Mouse (Mus musculus) intestine, postnatal 0 days (tissue): ENCODE measurements at regions not wholly inside any gene's neighbourhood (a gene's known extent, or its start where the extent isn't known, plus 50 kb on each side); places are given as distances from the start of the nearest gene placed in this dataset.

Source experiments
- ATAC-seq: fragments of 200-750 bp; cut with Nextera tagmentation; 2 replicates; pipeline ENCODE4 v1.8.0; 2017; ENCODE audit warnings: mild to moderate bottlenecking, moderate TSS enrichment, moderate library complexity
- H3K27ac ChIP-seq: fragments of 300-500 bp; sonication (generic); 2 replicates; pipeline ENCODE4 v1.5.1; 2014; ENCODE audit warnings: mild to moderate bottlenecking, low read depth, low read length, moderate library complexity
- H3K27me3 ChIP-seq: fragments of 300-500 bp; sonication (generic); replicated peaks from 2 replicates; pipeline ENCODE4 v1.6.1; 2014; ENCODE audit warnings: low read length, mixed read lengths; ENCODE audit not compliant: control insufficient read depth, insufficient read depth
- H3K36me3 ChIP-seq: fragments of 300-500 bp; sonication (generic); 2 replicates; pipeline ENCODE4 v1.6.1; 2014; ENCODE audit warnings: mild to moderate bottlenecking, moderate library complexity; ENCODE audit not compliant: control insufficient read depth, insufficient read depth
- H3K4me1 ChIP-seq: fragments of 300-500 bp; sonication (generic); replicated peaks from 2 replicates; pipeline ENCODE4 v1.6.1; 2014; ENCODE audit warnings: antibody characterized with exemption, low read length, mixed read lengths; ENCODE audit not compliant: control insufficient read depth, insufficient read depth
- H3K4me2 ChIP-seq: fragments of 300-500 bp; sonication (generic); replicated peaks from 2 replicates; pipeline ENCODE4 v1.6.1; 2014; ENCODE audit warnings: low read depth, mild to moderate bottlenecking, moderate library complexity
- H3K4me3 ChIP-seq: fragments of 300-500 bp; sonication (generic); 2 replicates; pipeline ENCODE4 v1.5.1; 2014; ENCODE audit warnings: low read depth, low read length
- H3K9ac ChIP-seq: fragments of 300-500 bp; sonication (generic); 2 replicates; pipeline ENCODE4 v1.6.1; 2014; ENCODE audit warnings: mild to moderate bottlenecking, low read depth, low read length
- H3K9me3 ChIP-seq: fragments of 300-500 bp; sonication (generic); 2 replicates; pipeline ENCODE4 v1.6.1; 2016; ENCODE audit warnings: mixed run types; ENCODE audit not compliant: control insufficient read depth
- CTCF ChIP-seq: sonication (generic); IDR thresholded peaks from 2 replicates; pipeline ENCODE4 v1.5.1; 2016; ENCODE audit warnings: low read depth, mild to moderate bottlenecking, control low read depth, antibody characterized with exemption, moderate library complexity
- WGBS: fragments of 180-500 bp; shearing (Covaris S2); extraction: QIAGEN DNeasy Blood & Tissue Kit; methylation state at CpG from one replicate; pipeline ENCODE4 v1.1.7; 2014; 5-methylcytosine and 5-hydroxymethylcytosine counted together

DNA sequence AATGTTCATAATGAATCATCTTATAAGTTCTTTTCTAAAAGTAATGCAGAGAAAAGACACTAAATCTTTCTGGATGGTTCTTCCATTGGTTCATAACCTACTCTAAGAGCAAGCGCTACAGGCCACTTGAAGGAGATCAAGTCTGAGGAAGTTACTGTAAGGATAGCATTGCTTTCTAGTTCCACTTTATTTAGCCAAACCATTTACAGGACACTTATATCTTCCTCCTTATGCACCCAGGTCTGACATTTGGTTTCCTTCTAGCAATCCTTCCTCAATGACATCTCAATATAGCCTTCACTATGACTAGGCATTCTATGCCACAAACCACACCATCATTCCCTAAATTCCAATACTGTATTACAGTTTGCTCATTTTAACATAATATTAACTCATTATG is 316.0 kb downstream of the Gm11361 start:
- Histone ChIP-seq H3K36me3 (no peaks in the 10 kb centered on the region), H3K4me1 (no peaks in the 10 kb centered on the region), H3K4me3 (no peak overlapping the region), H3K4me2 (no peak overlapping the region), H3K9me3 (no peaks in the 10 kb centered on the region), H3K9ac (no peak overlapping the region), H3K27me3 (no peaks in the 10 kb centered on the region), H3K27ac (no peak overlapping the region)
- TF ChIP-seq CTCF, result no peak
- ATAC-seq, result no peak
- WGBS, result 100% methylated on average over 1 of the region's 1 CpGs

GRCm38 (mm10) chr13:28572448-28572847 is 315.1 kb downstream of the Gm11361 start:
- no peak overlapping the region for H3K9ac ChIP-seq
- H3K36me3 ChIP-seq, result no peaks in the 10 kb centered on the region
- no peak for ATAC-seq
- WGBS, result 97% methylated on average over 1 of the region's 1 CpGs
- no peaks in the 10 kb centered on the region for H3K4me1 ChIP-seq
- H3K9me3 ChIP-seq, result no peaks in the 10 kb centered on the region
- H3K4me2 ChIP-seq, result no peak overlapping the region
- no peak overlapping the region for H3K4me3 ChIP-seq
- no peak for TF ChIP-seq CTCF
- H3K27me3 ChIP-seq, result no peaks in the 10 kb centered on the region
- H3K27ac ChIP-seq, result no peak overlapping the region

GRCm38 (mm10) chr13:28571716-28572115 is 314.4 kb downstream of the Gm11361 start:
- no peak overlapping the region for H3K27ac ChIP-seq
- ATAC-seq, result no peak
- no peaks in the 10 kb centered on the region for H3K27me3 ChIP-seq
- H3K4me3 ChIP-seq, result no peak overlapping the region
- H3K36me3 ChIP-seq, result no peaks in the 10 kb centered on the region
- H3K4me2 ChIP-seq, result no peak overlapping the region
- TF ChIP-seq CTCF, result no peak
- H3K9ac ChIP-seq, result no peak overlapping the region
- H3K4me1 ChIP-seq, result no peaks in the 10 kb centered on the region
- 83% methylated on average over 5 of the region's 5 CpGs for WGBS
- no peaks in the 10 kb centered on the region for H3K9me3 ChIP-seq

- H3K9me3 ChIP-seq, result no peaks in the 10 kb centered on the region
- H3K4me2 ChIP-seq, result no peak overlapping the region
- no peaks in the 10 kb centered on the region for H3K27me3 ChIP-seq
- H3K4me3 ChIP-seq, result no peak overlapping the region
- ATAC-seq, result no peak
- no peaks in the 10 kb centered on the region for H3K4me1 ChIP-seq
- no peak overlapping the region for H3K27ac ChIP-seq
- no peak overlapping the region for H3K9ac ChIP-seq
- TF ChIP-seq CTCF, result no peak
- 71% methylated on average over 2 of the region's 2 CpGs for WGBS
- no peaks in the 10 kb centered on the region for H3K36me3 ChIP-seq
These were observed 306.3 kb downstream of the Gm11361 start for GRCm38 (mm10) chr13:28563585-28563984.

DNA sequence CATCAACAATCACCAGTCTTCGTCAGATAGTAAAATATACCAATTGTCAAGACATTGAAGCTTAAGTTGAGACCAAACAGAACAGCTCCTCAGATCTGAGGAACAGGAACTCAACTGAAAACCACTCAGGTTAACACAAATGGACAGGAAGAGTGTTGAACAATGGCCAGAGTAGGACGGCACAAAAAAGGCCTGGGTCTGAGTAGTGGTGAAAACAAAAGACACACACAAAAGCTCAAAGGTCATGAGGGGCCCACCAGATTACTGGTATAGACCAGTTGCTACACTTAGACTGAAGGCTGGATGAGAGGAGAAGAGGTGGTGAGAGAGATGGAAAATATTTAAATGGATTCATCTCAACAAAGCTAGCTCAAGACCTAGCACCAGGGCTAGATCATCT is 302.8 kb downstream of the Gm11361 start:
- 63% methylated on average over 2 of the region's 2 CpGs for WGBS
- ATAC-seq, result no peak
- H3K36me3 ChIP-seq, result no peaks in the 10 kb centered on the region
- no peak overlapping the region for H3K27ac ChIP-seq
- no peak for TF ChIP-seq CTCF
- H3K9me3 ChIP-seq, result no peaks in the 10 kb centered on the region
- H3K9ac ChIP-seq, result no peak overlapping the region
- H3K4me1 ChIP-seq, result no peaks in the 10 kb centered on the region
- no peaks in the 10 kb centered on the region for H3K27me3 ChIP-seq
- no peak overlapping the region for H3K4me3 ChIP-seq
- no peak overlapping the region for H3K4me2 ChIP-seq

DNA sequence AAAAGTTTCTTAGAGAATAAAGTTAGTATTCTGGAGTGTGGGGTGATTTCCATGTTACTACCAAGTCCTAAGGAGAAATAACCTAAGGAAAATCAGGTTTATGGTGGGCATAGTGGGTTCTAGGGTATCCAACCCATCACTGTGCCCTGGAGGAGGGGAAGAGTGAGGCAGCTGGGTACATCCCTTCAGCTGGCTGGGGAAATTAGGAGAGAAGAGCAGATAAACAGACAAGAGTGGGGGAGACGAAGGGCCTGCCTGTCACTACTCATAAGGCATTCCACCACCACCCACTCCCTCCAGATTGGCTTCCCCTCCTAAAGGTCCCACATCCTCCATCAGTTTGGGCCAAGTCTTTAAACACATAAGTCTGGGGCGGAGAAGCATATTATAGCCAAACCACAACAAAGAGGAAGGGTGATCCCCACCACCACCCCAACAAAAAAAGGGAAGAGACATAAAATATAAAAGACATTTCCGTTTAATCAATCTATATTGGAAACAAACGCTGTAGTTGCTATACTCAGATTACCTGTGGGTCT is 299.8 kb downstream of the Gm11361 start:
- Histone ChIP-seq H3K27me3 (no peaks in the 10 kb centered on the region), H3K4me3 (no peak overlapping the region), H3K4me2 (no peak overlapping the region), H3K9me3 (no peaks in the 10 kb centered on the region), H3K9ac (no peak overlapping the region), H3K27ac (no peak overlapping the region), H3K36me3 (no peaks in the 10 kb centered on the region), H3K4me1 (no peaks in the 10 kb centered on the region)
- ATAC-seq, result no peak
- no peak for TF ChIP-seq CTCF
- WGBS, result 86% methylated on average over 4 of the region's 4 CpGs

- Histone ChIP-seq H3K36me3 (no peaks in the 10 kb centered on the region), H3K4me2 (no peak overlapping the region), H3K27me3 (no peaks in the 10 kb centered on the region), H3K4me1 (no peaks in the 10 kb centered on the region), H3K9ac (no peak overlapping the region), H3K27ac (no peak overlapping the region), H3K9me3 (no peaks in the 10 kb centered on the region), H3K4me3 (no peak overlapping the region)
- no peak for ATAC-seq
- WGBS, result 66% methylated on average over 5 of the region's 5 CpGs
- TF ChIP-seq CTCF, result no peak
These were observed 299.1 kb downstream of the Gm11361 start for GRCm38 (mm10) chr13:28556385-28556938.
